Mouse (Mus musculus): ENCODE measurements around the gene Cmss1. TPM values are rescaled to one million over a fixed set of nuclear protein-coding genes. Genes with fewer than 3 reads are reported as not detected.

Cmss1 gene
- polyA plus RNA-seq, 1 experiment = 14.1 TPM

DNA sequence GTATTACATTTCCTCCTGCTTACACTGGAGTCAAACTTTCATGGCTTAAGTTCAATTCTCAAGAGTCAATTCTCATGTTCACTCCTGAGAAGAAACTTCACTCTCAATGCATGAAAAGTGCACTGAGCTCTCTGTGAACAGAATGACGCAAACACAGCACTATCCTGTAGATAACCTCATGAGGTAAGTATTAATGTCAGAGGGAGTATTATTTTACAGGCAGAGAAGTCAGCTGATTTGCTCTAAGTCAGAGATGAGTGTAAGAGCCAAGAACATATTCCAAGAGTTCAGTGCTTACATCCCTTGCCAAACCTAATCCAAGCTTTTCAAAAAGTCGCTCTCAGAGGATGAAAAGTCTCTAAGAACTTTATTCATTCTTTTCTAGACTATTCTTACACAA is 128.2 kb downstream of the Cmss1 start:
- no peaks in the 10 kb centered on the region for H3K27me3 ChIP-seq (ENCODE audit: control insufficient read depth, insufficient read depth, low read length, poor library complexity, severe bottlenecking)
- no peak overlapping the region for H3K27ac ChIP-seq (ENCODE audit: insufficient read depth, low read length)
- H3K4me1 ChIP-seq (ENCODE audit: control insufficient read depth, insufficient read depth, low read length) = no peaks in the 10 kb centered on the region
- no peaks in the 10 kb centered on the region for H3K36me3 ChIP-seq (ENCODE audit: control insufficient read depth, insufficient read depth, low read length, poor library complexity, severe bottlenecking)
- no peak overlapping the region for H3K4me3 ChIP-seq (ENCODE audit: low read depth, low read length)
- no peaks in the 10 kb centered on the region for H3K9me3 ChIP-seq (replicated peaks; ENCODE audit: control insufficient read depth, insufficient read depth, low read length, poor library complexity, severe bottlenecking)
- TF ChIP-seq POLR2A (IDR thresholded peaks at IDR 0.05; ENCODE audit: insufficient read depth, low read length) (no peak), EP300 (IDR thresholded peaks at IDR 0.05; ENCODE audit: insufficient read depth, low read depth, low read length) (no peak), CTCF (IDR thresholded peaks at IDR 0.05; ENCODE audit: low read depth, low read length) (no peak)
- no peak overlapping the region for H3K9ac ChIP-seq (ENCODE audit: low read depth, poor library complexity, severe bottlenecking)

DNA sequence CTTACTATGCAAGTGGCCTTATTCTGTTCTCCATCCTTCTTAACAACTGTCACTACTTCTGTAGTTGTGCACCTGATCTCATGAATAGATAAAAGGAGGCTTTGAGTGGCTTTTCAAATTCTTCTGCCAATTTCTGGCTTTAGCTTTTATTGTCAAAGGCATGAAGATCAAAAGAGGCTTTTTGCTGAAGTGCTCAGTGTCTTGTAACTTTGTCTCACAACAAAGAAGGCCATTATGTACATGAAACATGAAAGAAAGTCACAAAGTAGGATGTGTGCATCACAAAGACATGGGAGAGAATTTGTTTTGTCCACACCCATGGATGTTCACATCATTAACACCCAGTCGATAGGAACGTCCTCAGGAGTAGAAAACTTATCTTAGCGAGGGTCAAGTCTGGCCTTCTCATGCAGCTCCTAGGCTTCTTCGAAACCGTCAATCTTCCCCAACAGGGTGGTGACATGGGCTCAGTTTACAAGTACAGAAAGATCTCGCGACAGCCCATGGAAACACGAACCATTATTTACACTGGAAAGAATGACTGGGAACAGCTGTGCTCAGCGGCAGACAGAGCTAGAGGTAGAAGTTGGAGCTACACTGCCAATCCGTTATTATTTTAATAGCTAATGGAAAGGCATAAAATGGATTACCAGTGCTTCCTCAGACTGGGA is 133.1 kb downstream of the Cmss1 start:
- Histone ChIP-seq H3K9me3 (replicated peaks; ENCODE audit: control insufficient read depth, insufficient read depth, low read length, poor library complexity, severe bottlenecking) (no peaks in the 10 kb centered on the region), H3K4me3 (ENCODE audit: low read depth, low read length) (no peak overlapping the region), H3K4me1 (ENCODE audit: control insufficient read depth, insufficient read depth, low read length) (no peaks in the 10 kb centered on the region), H3K36me3 (ENCODE audit: control insufficient read depth, insufficient read depth, low read length, poor library complexity, severe bottlenecking) (no peaks in the 10 kb centered on the region), H3K27ac (ENCODE audit: insufficient read depth, low read length) (no peak overlapping the region), H3K9ac (ENCODE audit: low read depth, poor library complexity, severe bottlenecking) (no peak overlapping the region), H3K27me3 (ENCODE audit: control insufficient read depth, insufficient read depth, low read length, poor library complexity, severe bottlenecking) (no peaks in the 10 kb centered on the region)
- TF ChIP-seq POLR2A (IDR thresholded peaks at IDR 0.05; ENCODE audit: insufficient read depth, low read length) (no peak), CTCF (IDR thresholded peaks at IDR 0.05; ENCODE audit: low read depth, low read length) (no peak), EP300 (IDR thresholded peaks at IDR 0.05; ENCODE audit: insufficient read depth, low read depth, low read length) (no peak)

DNA sequence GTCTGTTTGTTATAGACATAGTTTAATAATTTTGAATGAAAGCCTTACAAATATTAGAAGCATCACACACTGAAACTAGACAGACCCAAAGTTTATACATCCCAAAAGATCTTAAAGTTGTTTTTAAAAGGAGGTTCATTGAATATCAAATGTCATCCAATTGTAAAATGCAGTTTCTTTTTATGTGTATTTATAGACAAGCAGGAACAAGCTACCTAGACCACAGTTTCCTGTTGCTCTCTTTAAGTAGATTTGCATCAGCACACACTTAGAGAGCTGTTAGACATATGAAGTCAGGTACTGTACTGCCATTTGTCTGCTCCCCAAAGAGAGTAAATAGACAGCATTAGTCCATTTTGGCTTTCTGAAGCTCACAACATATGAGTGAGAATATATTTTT is 135.6 kb downstream of the Cmss1 start:
- Histone ChIP-seq H3K36me3 (ENCODE audit: control insufficient read depth, insufficient read depth, low read length, poor library complexity, severe bottlenecking) (no peaks in the 10 kb centered on the region), H3K4me3 (ENCODE audit: low read depth, low read length) (no peak overlapping the region), H3K9me3 (replicated peaks; ENCODE audit: control insufficient read depth, insufficient read depth, low read length, poor library complexity, severe bottlenecking) (no peaks in the 10 kb centered on the region), H3K27me3 (ENCODE audit: control insufficient read depth, insufficient read depth, low read length, poor library complexity, severe bottlenecking) (no peaks in the 10 kb centered on the region), H3K27ac (ENCODE audit: insufficient read depth, low read length) (no peak overlapping the region), H3K4me1 (ENCODE audit: control insufficient read depth, insufficient read depth, low read length) (no peaks in the 10 kb centered on the region), H3K9ac (ENCODE audit: low read depth, poor library complexity, severe bottlenecking) (no peak overlapping the region)
- no peak for TF ChIP-seq POLR2A (IDR thresholded peaks at IDR 0.05; ENCODE audit: insufficient read depth, low read length)
- no peak for TF ChIP-seq CTCF (IDR thresholded peaks at IDR 0.05; ENCODE audit: low read depth, low read length)
- TF ChIP-seq EP300 (IDR thresholded peaks at IDR 0.05; ENCODE audit: insufficient read depth, low read depth, low read length) = no peak

DNA sequence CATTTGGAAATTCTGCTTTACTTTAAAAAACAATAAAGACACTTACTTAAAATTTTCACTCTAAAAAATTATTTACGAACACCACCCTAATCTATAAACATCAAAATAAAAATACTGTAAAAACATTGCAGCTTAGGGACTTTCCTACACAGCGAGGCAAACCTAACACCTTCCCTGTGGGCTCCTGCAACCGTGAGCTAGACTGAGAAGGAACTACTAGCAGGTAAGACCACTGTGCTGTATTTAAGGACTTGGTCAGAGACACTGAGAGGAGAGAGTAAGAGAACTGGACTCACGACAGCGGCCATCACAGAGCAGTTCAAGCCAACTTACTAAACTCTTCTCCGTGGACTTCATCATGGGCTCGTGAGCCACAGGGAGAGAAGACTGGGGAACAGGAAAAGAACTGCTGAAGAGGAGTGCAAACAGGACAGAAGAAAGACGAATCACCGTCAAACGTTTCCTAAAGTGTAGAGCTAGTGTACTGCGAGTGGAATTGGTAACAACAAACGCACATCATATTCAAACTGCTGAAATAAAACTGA is 136.3 kb downstream of the Cmss1 start:
- Histone ChIP-seq H3K4me3 (ENCODE audit: low read depth, low read length) (no peak overlapping the region), H3K4me1 (ENCODE audit: control insufficient read depth, insufficient read depth, low read length) (no peaks in the 10 kb centered on the region), H3K9me3 (replicated peaks; ENCODE audit: control insufficient read depth, insufficient read depth, low read length, poor library complexity, severe bottlenecking) (no peaks in the 10 kb centered on the region), H3K36me3 (ENCODE audit: control insufficient read depth, insufficient read depth, low read length, poor library complexity, severe bottlenecking) (no peaks in the 10 kb centered on the region), H3K27me3 (ENCODE audit: control insufficient read depth, insufficient read depth, low read length, poor library complexity, severe bottlenecking) (no peaks in the 10 kb centered on the region), H3K9ac (ENCODE audit: low read depth, poor library complexity, severe bottlenecking) (no peak overlapping the region), H3K27ac (ENCODE audit: insufficient read depth, low read length) (no peak overlapping the region)
- no peak for TF ChIP-seq POLR2A (IDR thresholded peaks at IDR 0.05; ENCODE audit: insufficient read depth, low read length)
- no peak for TF ChIP-seq EP300 (IDR thresholded peaks at IDR 0.05; ENCODE audit: insufficient read depth, low read depth, low read length)
- no peak for TF ChIP-seq CTCF (IDR thresholded peaks at IDR 0.05; ENCODE audit: low read depth, low read length)

DNA sequence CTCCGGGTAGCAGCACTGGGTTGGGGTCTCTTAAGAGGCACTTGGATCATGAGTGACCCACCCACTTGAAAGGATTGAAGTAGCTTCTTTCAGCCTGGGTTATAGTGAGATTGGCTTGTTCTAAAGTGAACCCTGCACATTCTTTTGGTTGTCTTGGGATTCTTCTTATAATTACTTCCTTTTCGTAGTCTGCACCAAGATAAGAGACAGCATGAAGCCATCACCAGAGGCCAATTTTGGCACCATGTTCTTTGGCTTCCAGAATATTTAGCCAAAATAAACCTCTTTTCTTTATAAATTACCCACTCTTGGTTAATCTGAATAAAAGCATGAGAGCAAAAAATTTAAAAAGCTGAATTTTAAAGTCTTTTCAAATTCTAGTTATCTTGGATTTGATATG is 136.8 kb downstream of the Cmss1 start:
- H3K4me3 ChIP-seq (ENCODE audit: low read depth, low read length) = no peak overlapping the region
- H3K9ac ChIP-seq (ENCODE audit: low read depth, poor library complexity, severe bottlenecking) = no peak overlapping the region
- no peak for TF ChIP-seq EP300 (IDR thresholded peaks at IDR 0.05; ENCODE audit: insufficient read depth, low read depth, low read length)
- TF ChIP-seq CTCF (IDR thresholded peaks at IDR 0.05; ENCODE audit: low read depth, low read length) = no peak
- no peak for TF ChIP-seq POLR2A (IDR thresholded peaks at IDR 0.05; ENCODE audit: insufficient read depth, low read length)
- no peaks in the 10 kb centered on the region for H3K9me3 ChIP-seq (replicated peaks; ENCODE audit: control insufficient read depth, insufficient read depth, low read length, poor library complexity, severe bottlenecking)
- H3K27ac ChIP-seq (ENCODE audit: insufficient read depth, low read length) = no peak overlapping the region
- H3K36me3 ChIP-seq (ENCODE audit: control insufficient read depth, insufficient read depth, low read length, poor library complexity, severe bottlenecking) = no peaks in the 10 kb centered on the region
- H3K4me1 ChIP-seq (ENCODE audit: control insufficient read depth, insufficient read depth, low read length) = no peaks in the 10 kb centered on the region
- H3K27me3 ChIP-seq (ENCODE audit: control insufficient read depth, insufficient read depth, low read length, poor library complexity, severe bottlenecking) = no peaks in the 10 kb centered on the region

DNA sequence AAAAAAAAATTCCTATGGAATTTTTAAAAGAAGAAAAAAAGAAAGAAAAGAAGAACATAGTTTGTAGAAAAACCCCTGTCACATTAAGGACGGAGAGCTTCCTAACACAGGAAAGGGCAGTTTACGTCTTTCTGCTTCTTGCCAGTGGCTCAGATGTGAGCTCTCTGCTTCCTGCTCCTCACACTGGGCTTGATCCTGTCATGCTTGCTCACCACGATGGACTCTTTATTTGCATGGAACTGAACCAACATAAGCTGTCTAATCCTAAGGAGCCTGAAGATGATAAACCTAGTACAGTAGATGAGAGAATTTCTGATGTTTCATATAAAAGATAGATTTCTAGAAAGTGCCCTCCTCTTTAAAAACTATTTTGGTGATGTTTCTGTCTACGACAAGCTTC is 137.4 kb downstream of the Cmss1 start:
- Histone ChIP-seq H3K9ac (ENCODE audit: low read depth, poor library complexity, severe bottlenecking) (no peak overlapping the region), H3K4me3 (ENCODE audit: low read depth, low read length) (no peak overlapping the region), H3K27ac (ENCODE audit: insufficient read depth, low read length) (no peak overlapping the region), H3K27me3 (ENCODE audit: control insufficient read depth, insufficient read depth, low read length, poor library complexity, severe bottlenecking) (no peaks in the 10 kb centered on the region), H3K9me3 (replicated peaks; ENCODE audit: control insufficient read depth, insufficient read depth, low read length, poor library complexity, severe bottlenecking) (no peaks in the 10 kb centered on the region), H3K4me1 (ENCODE audit: control insufficient read depth, insufficient read depth, low read length) (no peaks in the 10 kb centered on the region), H3K36me3 (ENCODE audit: control insufficient read depth, insufficient read depth, low read length, poor library complexity, severe bottlenecking) (no peaks in the 10 kb centered on the region)
- TF ChIP-seq EP300 (IDR thresholded peaks at IDR 0.05; ENCODE audit: insufficient read depth, low read depth, low read length) (no peak), POLR2A (IDR thresholded peaks at IDR 0.05; ENCODE audit: insufficient read depth, low read length) (no peak), CTCF (IDR thresholded peaks at IDR 0.05; ENCODE audit: low read depth, low read length) (no peak)

Measured in ES-Bruce4 (cell line).